Mouse (Mus musculus) brain, embryonic 14.5 days (tissue): Measurements from ENCODE around the gene Plac1.

Source experiments
- CTCF ChIP-seq: fragments of 200-500 bp; IDR thresholded peaks from 2 replicates; pipeline ENCODE4 v1.5.1; 2012; ENCODE audit warnings: inconsistent platforms, mild to moderate bottlenecking, moderate library complexity, borderline replicate concordance; ENCODE audit not compliant: insufficient read depth, insufficient read length; ENCODE audit errors: extremely low read depth
- POLR2A ChIP-seq: fragments of 200-500 bp; IDR thresholded peaks from 2 replicates; pipeline ENCODE4 v1.6.1; 2012; ENCODE audit warnings: mild to moderate bottlenecking, inconsistent platforms, borderline replicate concordance; ENCODE audit not compliant: poor library complexity, insufficient read depth, insufficient read length, severe bottlenecking; ENCODE audit errors: extremely low read depth

DNA sequence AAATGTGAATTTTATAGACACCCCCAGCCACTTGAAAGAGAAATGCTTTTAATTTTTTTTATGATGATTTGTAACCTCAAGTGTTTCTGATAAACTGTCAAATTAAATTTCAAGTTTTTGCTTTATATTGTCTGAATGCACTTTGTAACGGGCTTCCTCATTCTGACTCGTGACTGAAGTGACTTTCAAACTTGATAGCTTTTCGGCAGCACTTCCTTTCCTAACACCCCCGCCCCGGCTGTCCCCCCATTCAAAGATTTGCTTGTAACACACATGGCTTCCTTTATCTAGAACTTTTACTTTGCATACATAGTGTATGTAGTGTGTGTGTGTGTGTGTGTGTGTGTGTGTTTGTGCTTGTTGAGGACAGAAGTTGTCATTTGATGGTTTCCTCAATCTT, 210.4 kb downstream of the Plac1 start:
- no peak for TF ChIP-seq POLR2A
- no peak for TF ChIP-seq CTCF
